Mouse (Mus musculus): Measurements from ENCODE around the gene Trp53tg5. TPM values are rescaled to one million over a fixed set of nuclear protein-coding genes. Genes with fewer than 3 reads are reported as not detected.

The Trp53tg5 gene
- polyA plus RNA-seq (2014; fragmentation: Illumina TruSeq; extraction: RNeasy Lipid Tissue Mini Kit (QIAGEN cat#74804); ENCODE audit: low read depth, low replicate concordance), result not detected

GRCm38 (mm10) chr2:164473624-164474023 lies at the start of gene Trp53tg5:
Gene Trp53tg5, minus strand, starts transcription at chr2:164473724.

GRCm38 (mm10) chr2:164496847-164497690 lies 23.5 kb upstream of the Trp53tg5 start, which contains the start of gene Pigt:
Gene Pigt, plus strand, starts transcription at chr2:164497520.

GRCm38 (mm10) chr2:164485681-164486257 lies 12.2 kb upstream of the Trp53tg5 start, which contains the start of gene Dbndd2:
Gene Dbndd2, plus strand, starts transcription at chr2:164486106.

GRCm38 (mm10) chr2:164460745-164461551 lies 12.6 kb downstream of the Trp53tg5 start, which contains the start of gene Gm20458:
Gene Gm20458, plus strand, starts transcription at chr2:164460967.

GRCm38 (mm10) chr2:164456864-164457300 lies 16.6 kb downstream of the Trp53tg5 start, which contains the start of gene Sys1:
Gene Sys1, plus strand, starts transcription at chr2:164456964.

GRCm38 (mm10) chr2:164443460-164444000 lies 30.0 kb downstream of the Trp53tg5 start, which contains the start of gene Sdc4:
Gene Sdc4, minus strand, starts transcription at chr2:164443887.

Other genes starting within 250 kb of the Trp53tg5 start
- not detected for gene Svs2, start 235.3 kb downstream of the Trp53tg5 start, polyA plus RNA-seq (2014; fragmentation: Illumina TruSeq; extraction: RNeasy Lipid Tissue Mini Kit (QIAGEN cat#74804); ENCODE audit: low read depth, low replicate concordance)
- gene Svs3b, start 217.1 kb downstream of the Trp53tg5 start, polyA plus RNA-seq (2014; fragmentation: Illumina TruSeq; extraction: RNeasy Lipid Tissue Mini Kit (QIAGEN cat#74804); ENCODE audit: low read depth, low replicate concordance), result not detected
- not detected for gene Svs4, start 195.3 kb downstream of the Trp53tg5 start, polyA plus RNA-seq (2014; fragmentation: Illumina TruSeq; extraction: RNeasy Lipid Tissue Mini Kit (QIAGEN cat#74804); ENCODE audit: low read depth, low replicate concordance)
- gene Svs3a, start 184.5 kb downstream of the Trp53tg5 start, polyA plus RNA-seq (2014; fragmentation: Illumina TruSeq; extraction: RNeasy Lipid Tissue Mini Kit (QIAGEN cat#74804); ENCODE audit: low read depth, low replicate concordance), result not detected
- gene Svs6, start 157.0 kb downstream of the Trp53tg5 start, polyA plus RNA-seq (2014; fragmentation: Illumina TruSeq; extraction: RNeasy Lipid Tissue Mini Kit (QIAGEN cat#74804); ENCODE audit: low read depth, low replicate concordance), result not detected
- not detected for gene Svs5, start 141.0 kb downstream of the Trp53tg5 start, polyA plus RNA-seq (2014; fragmentation: Illumina TruSeq; extraction: RNeasy Lipid Tissue Mini Kit (QIAGEN cat#74804); ENCODE audit: low read depth, low replicate concordance)
- 0.79 TPM for gene Slpi, start 84.6 kb downstream of the Trp53tg5 start, polyA plus RNA-seq (2014; fragmentation: Illumina TruSeq; extraction: RNeasy Lipid Tissue Mini Kit (QIAGEN cat#74804); ENCODE audit: low read depth, low replicate concordance)
- gene Rbpjl, start 70.6 kb downstream of the Trp53tg5 start, polyA plus RNA-seq (2014; fragmentation: Illumina TruSeq; extraction: RNeasy Lipid Tissue Mini Kit (QIAGEN cat#74804); ENCODE audit: low read depth, low replicate concordance), result not detected
- gene Matn4, start 68.6 kb downstream of the Trp53tg5 start, polyA plus RNA-seq (2014; fragmentation: Illumina TruSeq; extraction: RNeasy Lipid Tissue Mini Kit (QIAGEN cat#74804); ENCODE audit: low read depth, low replicate concordance), result 0.47 TPM
- 17.0 TPM for gene Sdc4, start 29.8 kb downstream of the Trp53tg5 start, polyA plus RNA-seq (2014; fragmentation: Illumina TruSeq; extraction: RNeasy Lipid Tissue Mini Kit (QIAGEN cat#74804); ENCODE audit: low read depth, low replicate concordance)
- 24.8 TPM for gene Sys1, start 16.8 kb downstream of the Trp53tg5 start, polyA plus RNA-seq (2014; fragmentation: Illumina TruSeq; extraction: RNeasy Lipid Tissue Mini Kit (QIAGEN cat#74804); ENCODE audit: low read depth, low replicate concordance)
- gene Gm20458, start 12.8 kb downstream of the Trp53tg5 start, polyA plus RNA-seq (2014; fragmentation: Illumina TruSeq; extraction: RNeasy Lipid Tissue Mini Kit (QIAGEN cat#74804); ENCODE audit: low read depth, low replicate concordance), result not detected
- gene Dbndd2, start 12.4 kb upstream of the Trp53tg5 start, polyA plus RNA-seq (2014; fragmentation: Illumina TruSeq; extraction: RNeasy Lipid Tissue Mini Kit (QIAGEN cat#74804); ENCODE audit: low read depth, low replicate concordance), result 23.8 TPM
- 27.9 TPM for gene Pigt, start 23.8 kb upstream of the Trp53tg5 start, polyA plus RNA-seq (2014; fragmentation: Illumina TruSeq; extraction: RNeasy Lipid Tissue Mini Kit (QIAGEN cat#74804); ENCODE audit: low read depth, low replicate concordance)
- 2.3 TPM for gene Wfdc2, start 88.7 kb upstream of the Trp53tg5 start, polyA plus RNA-seq (2014; fragmentation: Illumina TruSeq; extraction: RNeasy Lipid Tissue Mini Kit (QIAGEN cat#74804); ENCODE audit: low read depth, low replicate concordance)
- not detected for gene Spint3, start 99.7 kb upstream of the Trp53tg5 start, polyA plus RNA-seq (2014; fragmentation: Illumina TruSeq; extraction: RNeasy Lipid Tissue Mini Kit (QIAGEN cat#74804); ENCODE audit: low read depth, low replicate concordance)
- not detected for gene Wfdc6a, start 111.7 kb upstream of the Trp53tg5 start, polyA plus RNA-seq (2014; fragmentation: Illumina TruSeq; extraction: RNeasy Lipid Tissue Mini Kit (QIAGEN cat#74804); ENCODE audit: low read depth, low replicate concordance)
- gene Eppin, start 119.9 kb upstream of the Trp53tg5 start, polyA plus RNA-seq (2014; fragmentation: Illumina TruSeq; extraction: RNeasy Lipid Tissue Mini Kit (QIAGEN cat#74804); ENCODE audit: low read depth, low replicate concordance), result not detected
- gene Wfdc6b, start 139.8 kb upstream of the Trp53tg5 start, polyA plus RNA-seq (2014; fragmentation: Illumina TruSeq; extraction: RNeasy Lipid Tissue Mini Kit (QIAGEN cat#74804); ENCODE audit: low read depth, low replicate concordance), result not detected
- gene Wfdc8, start 139.9 kb upstream of the Trp53tg5 start, polyA plus RNA-seq (2014; fragmentation: Illumina TruSeq; extraction: RNeasy Lipid Tissue Mini Kit (QIAGEN cat#74804); ENCODE audit: low read depth, low replicate concordance), result not detected
- not detected for gene Wfdc16, start 165.1 kb upstream of the Trp53tg5 start, polyA plus RNA-seq (2014; fragmentation: Illumina TruSeq; extraction: RNeasy Lipid Tissue Mini Kit (QIAGEN cat#74804); ENCODE audit: low read depth, low replicate concordance)
- not detected for gene Wfdc10, start 182.3 kb upstream of the Trp53tg5 start, polyA plus RNA-seq (2014; fragmentation: Illumina TruSeq; extraction: RNeasy Lipid Tissue Mini Kit (QIAGEN cat#74804); ENCODE audit: low read depth, low replicate concordance)
- not detected for gene Wfdc9, start 182.9 kb upstream of the Trp53tg5 start, polyA plus RNA-seq (2014; fragmentation: Illumina TruSeq; extraction: RNeasy Lipid Tissue Mini Kit (QIAGEN cat#74804); ENCODE audit: low read depth, low replicate concordance)
- not detected for gene Wfdc11, start 200.4 kb upstream of the Trp53tg5 start, polyA plus RNA-seq (2014; fragmentation: Illumina TruSeq; extraction: RNeasy Lipid Tissue Mini Kit (QIAGEN cat#74804); ENCODE audit: low read depth, low replicate concordance)
- gene Wfdc13, start 211.4 kb upstream of the Trp53tg5 start, polyA plus RNA-seq (2014; fragmentation: Illumina TruSeq; extraction: RNeasy Lipid Tissue Mini Kit (QIAGEN cat#74804); ENCODE audit: low read depth, low replicate concordance), result not detected
- gene Spint4, start 224.8 kb upstream of the Trp53tg5 start, polyA plus RNA-seq (2014; fragmentation: Illumina TruSeq; extraction: RNeasy Lipid Tissue Mini Kit (QIAGEN cat#74804); ENCODE audit: low read depth, low replicate concordance), result not detected
- gene Spint5, start 241.6 kb upstream of the Trp53tg5 start, polyA plus RNA-seq (2014; fragmentation: Illumina TruSeq; extraction: RNeasy Lipid Tissue Mini Kit (QIAGEN cat#74804); ENCODE audit: low read depth, low replicate concordance), result not detected